Mouse (Mus musculus) liver, postnatal 0 days (tissue): Measurements from ENCODE around the gene Necap2.

Experiments
- CTCF ChIP-seq: sonication (generic); IDR thresholded peaks from 2 replicates; pipeline ENCODE4 v1.5.1; 2016; ENCODE audit warnings: antibody characterized with exemption, low read depth
- EP300 ChIP-seq: IDR thresholded peaks from 2 replicates; pipeline ENCODE4 v1.6.1; 2016; ENCODE audit warnings: antibody characterized with exemption, low read depth, mild to moderate bottlenecking

DNA sequence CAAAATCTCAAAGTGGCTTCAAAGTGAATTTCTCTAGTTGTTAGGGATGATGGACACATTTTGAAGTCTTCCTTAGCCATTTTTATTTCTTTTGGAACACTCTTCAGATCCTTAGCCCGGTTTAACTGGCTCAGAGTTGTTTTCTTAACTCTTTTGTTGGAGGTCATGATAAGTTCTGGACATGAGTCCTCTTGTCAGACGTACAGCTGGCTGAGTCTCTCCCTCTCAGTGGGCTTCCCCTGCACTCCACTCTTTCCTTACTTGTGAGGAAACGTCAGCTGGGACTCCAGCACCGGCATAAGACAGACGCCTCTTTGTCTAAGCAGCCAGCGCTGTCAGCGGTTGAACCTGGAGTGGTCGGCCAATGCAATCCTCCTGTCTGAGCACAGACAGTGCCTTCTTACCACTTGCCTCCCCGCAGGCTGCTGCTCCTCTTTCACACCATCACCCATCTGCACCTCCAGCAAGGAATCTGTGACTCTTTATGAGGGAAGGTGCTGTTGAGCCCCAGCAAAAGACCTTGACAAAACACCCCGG, 30.1 kb upstream of the Necap2 start:
- no peak for TF ChIP-seq CTCF
- no peak for TF ChIP-seq EP300
